Mouse (Mus musculus) myocyte (in vitro differentiated cells): ENCODE results near the gene Ppp2r2d. TPM values are rescaled to one million over a fixed set of nuclear protein-coding genes. Genes with fewer than 3 reads are reported as not detected.
A peak's percentile ranks its signal among the peaks of the same experiment; 100 is the strongest.

Experiments
- H3K27me3 ChIP-seq: one replicate; pipeline ENCODE4 v1.6.1; 2011; ENCODE audit not compliant: control insufficient read depth, insufficient read depth, insufficient read length
- H3K36me3 ChIP-seq: one replicate; pipeline ENCODE4 v1.6.1; 2011; ENCODE audit not compliant: control insufficient read depth, insufficient read depth
- H3K4me2 ChIP-seq: one replicate; pipeline ENCODE4 v1.6.1; 2011; ENCODE audit warnings: low read depth, control low read depth
- H3K4me3 ChIP-seq: one replicate; pipeline ENCODE4 v1.5.1; 2011; ENCODE audit warnings: mild to moderate bottlenecking, control low read depth, moderate library complexity
- H3K79me2 ChIP-seq: one replicate; pipeline ENCODE4 v1.6.1; 2011; ENCODE audit not compliant: control insufficient read depth, insufficient read depth
- H3ac ChIP-seq: one replicate; pipeline ENCODE4 v1.6.1; 2011; ENCODE audit not compliant: control insufficient read depth, insufficient read length
- CEBPB ChIP-seq: IDR thresholded peaks from 2 replicates; pipeline ENCODE4 v1.6.1; 2011; ENCODE audit warnings: mild to moderate bottlenecking, moderate library complexity; ENCODE audit not compliant: poor library complexity, insufficient read depth, severe bottlenecking
- E2F4 ChIP-seq: IDR thresholded peaks from one replicate; pipeline ENCODE4 v1.6.1; 2011; ENCODE audit warnings: mild to moderate bottlenecking, control low read depth, moderate library complexity; ENCODE audit not compliant: insufficient read depth
- MAX ChIP-seq: IDR thresholded peaks from one replicate; pipeline ENCODE4 v1.6.1; 2011; ENCODE audit warnings: low read depth, mild to moderate bottlenecking, control low read depth
- MYOD1 ChIP-seq, 3 experiments: IDR thresholded peaks; one replicate each; pipeline ENCODE4 v1.6.1; 2011; ENCODE audit warnings: control low read depth in 2 of 3, low read depth in 2 of 3, mild to moderate bottlenecking in 2 of 3, moderate library complexity in 1 of 3; ENCODE audit not compliant: insufficient read length in 2 of 3, control insufficient read depth in 1 of 3
- MYOG ChIP-seq, 3 experiments: IDR thresholded peaks; one replicate each; pipeline ENCODE4 v1.6.1; 2011; ENCODE audit warnings: control low read depth in 2 of 3, low read depth in 2 of 3, mild to moderate bottlenecking in 2 of 3; ENCODE audit not compliant: insufficient read length in 2 of 3, control insufficient read depth in 1 of 3, insufficient read depth in 1 of 3
- POLR2A ChIP-seq: IDR thresholded peaks from one replicate; pipeline ENCODE4 v1.6.1; 2011; ENCODE audit warnings: low read depth, mild to moderate bottlenecking, control low read depth, moderate library complexity; ENCODE audit not compliant: insufficient read length
- POLR2AphosphoS2 ChIP-seq: IDR thresholded peaks from one replicate; pipeline ENCODE4 v1.6.1; 2011; ENCODE audit warnings: low read depth, control low read depth; ENCODE audit not compliant: insufficient read length
- REST ChIP-seq: IDR thresholded peaks from one replicate; pipeline ENCODE4 v1.6.1; 2011; ENCODE audit warnings: mild to moderate bottlenecking, control low read depth, moderate library complexity; ENCODE audit not compliant: insufficient read depth, insufficient read length
- SRF ChIP-seq: IDR thresholded peaks from one replicate; pipeline ENCODE4 v1.6.1; 2011; ENCODE audit warnings: low read depth; ENCODE audit not compliant: control insufficient read depth, insufficient read length
- TCF12 ChIP-seq: IDR thresholded peaks from one replicate; pipeline ENCODE4 v1.6.1; 2011; ENCODE audit warnings: mild to moderate bottlenecking, control low read depth; ENCODE audit not compliant: poor library complexity, insufficient read depth, severe bottlenecking
- TCF3 ChIP-seq: IDR thresholded peaks from one replicate; pipeline ENCODE4 v1.6.1; 2011; ENCODE audit warnings: low read depth, control low read depth; ENCODE audit not compliant: insufficient read length
- USF1 ChIP-seq: IDR thresholded peaks from one replicate; pipeline ENCODE4 v1.6.1; 2011; ENCODE audit warnings: low read depth, mild to moderate bottlenecking, control low read depth, moderate library complexity
- polyA plus RNA-seq: library from polyadenylated mRNA; unstranded; fragments of >200 nt; fragmentation: generic; extraction: Trizol; gene quantifications from one replicate; pipeline ENCODE4 v1.2.1, GENCODE M21; 2012; ENCODE audit warnings: missing spikeins

The Ppp2r2d gene
- polyA plus RNA-seq, 1 experiment: 23.0 TPM

GRCm38 (mm10) chr7:138854201-138854600, 8.3 kb downstream of the Ppp2r2d start:
- H3K4me2 ChIP-seq: no peak overlapping the region
- no peaks in the 10 kb centered on the region for H3K27me3 ChIP-seq
- no peak overlapping the region for H3ac ChIP-seq
- no peak overlapping the region for H3K4me3 ChIP-seq
- peaks cover 94% of the 10 kb centered on the region for H3K79me2 ChIP-seq
- TF ChIP-seq CEBPB: no peak
- H3K36me3 ChIP-seq: peaks cover 19% of the 10 kb centered on the region

GRCm38 (mm10) chr7:138856670-138857069, 10.8 kb downstream of the Ppp2r2d start:
- H3K27me3 ChIP-seq: no peaks in the 10 kb centered on the region
- peaks cover 91% of the 10 kb centered on the region for H3K79me2 ChIP-seq
- H3K4me3 ChIP-seq: no peak overlapping the region
- H3ac ChIP-seq: no peak overlapping the region
- H3K36me3 ChIP-seq: peaks cover 14% of the 10 kb centered on the region
- TF ChIP-seq E2F4 (no peak), USF1 (no peak), TCF12 (no peak), REST (no peak), MYOG (IDR thresholded peaks at IDR 0.05; ENCODE audit: control insufficient read depth in 1 of 3, insufficient read depth in 1 of 3, insufficient read length in 2 of 3, low read depth in 2 of 3) (no peak), MYOD1 (IDR thresholded peaks at IDR 0.05; ENCODE audit: control insufficient read depth in 1 of 3, insufficient read length in 2 of 3, low read depth in 2 of 3) (no peak), MAX (no peak)
- no peak overlapping the region for H3K4me2 ChIP-seq

- Histone ChIP-seq H3K79me2 (peaks cover 80% of the 10 kb centered on the region), H3K4me2 (no peak overlapping the region)
Observed at GRCm38 (mm10) chr7:138863950-138864572, 18.2 kb downstream of the Ppp2r2d start.

GRCm38 (mm10) chr7:138864776-138865175, 18.9 kb downstream of the Ppp2r2d start:
- no peaks in the 10 kb centered on the region for H3K36me3 ChIP-seq
- TF ChIP-seq MYOD1 (IDR thresholded peaks at IDR 0.05; ENCODE audit: control insufficient read depth in 1 of 3, insufficient read length in 2 of 3, low read depth in 2 of 3) (no peak), REST (no peak), E2F4 (no peak), CEBPB (no peak), TCF3 (no peak), POLR2AphosphoS2 (no peak), MAX (no peak), POLR2A (no peak), SRF (no peak), USF1 (no peak), MYOG (IDR thresholded peaks at IDR 0.05; ENCODE audit: control insufficient read depth in 1 of 3, insufficient read depth in 1 of 3, insufficient read length in 2 of 3, low read depth in 2 of 3) (no peak)
- no peak overlapping the region for H3ac ChIP-seq
- no peaks in the 10 kb centered on the region for H3K27me3 ChIP-seq
- H3K4me2 ChIP-seq: no peak overlapping the region
- no peak overlapping the region for H3K4me3 ChIP-seq
- H3K79me2 ChIP-seq: peaks cover 75% of the 10 kb centered on the region

More at GRCm38 (mm10) chr7:138863950-138864572, 18.2 kb downstream of the Ppp2r2d start:
- peak in 1 of 3 experiments; percentile 5 for TF ChIP-seq MYOD1 (IDR thresholded peaks at IDR 0.05; ENCODE audit: control insufficient read depth in 1 of 3, insufficient read length in 2 of 3, low read depth in 2 of 3)
- no peak for TF ChIP-seq POLR2A
- TF ChIP-seq REST: no peak
- no peak for TF ChIP-seq POLR2AphosphoS2
- TF ChIP-seq MAX: no peak
- Histone ChIP-seq H3ac (no peak overlapping the region), H3K4me3 (no peak overlapping the region), H3K36me3 (no peaks in the 10 kb centered on the region), H3K27me3 (no peaks in the 10 kb centered on the region)

- peaks cover 56% of the 10 kb centered on the region for H3K79me2 ChIP-seq
- H3ac ChIP-seq: no peak overlapping the region
- no peak overlapping the region for H3K4me2 ChIP-seq
- H3K27me3 ChIP-seq: no peaks in the 10 kb centered on the region
- H3K36me3 ChIP-seq: peaks cover 1% of the 10 kb centered on the region
- no peak for TF ChIP-seq SRF
- TF ChIP-seq MYOG (IDR thresholded peaks at IDR 0.05; ENCODE audit: control insufficient read depth in 1 of 3, insufficient read depth in 1 of 3, insufficient read length in 2 of 3, low read depth in 2 of 3): no peak
- TF ChIP-seq TCF12: no peak
- no peak for TF ChIP-seq POLR2A
- H3K4me3 ChIP-seq: no peak overlapping the region
Observed at GRCm38 (mm10) chr7:138867286-138867685, 21.4 kb downstream of the Ppp2r2d start.

- Histone ChIP-seq H3K4me3 (no peak overlapping the region), H3K36me3 (peaks cover 10% of the 10 kb centered on the region), H3K79me2 (peaks cover 46% of the 10 kb centered on the region), H3K4me2 (no peak overlapping the region), H3ac (no peak overlapping the region), H3K27me3 (no peaks in the 10 kb centered on the region)
- TF ChIP-seq E2F4 (no peak), CEBPB (no peak), POLR2A (no peak), SRF (no peak), TCF12 (no peak), MAX (no peak), MYOG (IDR thresholded peaks at IDR 0.05; ENCODE audit: control insufficient read depth in 1 of 3, insufficient read depth in 1 of 3, insufficient read length in 2 of 3, low read depth in 2 of 3) (no peak), TCF3 (no peak), REST (no peak), MYOD1 (IDR thresholded peaks at IDR 0.05; ENCODE audit: control insufficient read depth in 1 of 3, insufficient read length in 2 of 3, low read depth in 2 of 3) (no peak), USF1 (no peak), POLR2AphosphoS2 (no peak)
Observed at GRCm38 (mm10) chr7:138868316-138868715, 22.4 kb downstream of the Ppp2r2d start.
